8 mouse cellular contexts compared by ENCODE assay signal in the genomic region with DNA sequence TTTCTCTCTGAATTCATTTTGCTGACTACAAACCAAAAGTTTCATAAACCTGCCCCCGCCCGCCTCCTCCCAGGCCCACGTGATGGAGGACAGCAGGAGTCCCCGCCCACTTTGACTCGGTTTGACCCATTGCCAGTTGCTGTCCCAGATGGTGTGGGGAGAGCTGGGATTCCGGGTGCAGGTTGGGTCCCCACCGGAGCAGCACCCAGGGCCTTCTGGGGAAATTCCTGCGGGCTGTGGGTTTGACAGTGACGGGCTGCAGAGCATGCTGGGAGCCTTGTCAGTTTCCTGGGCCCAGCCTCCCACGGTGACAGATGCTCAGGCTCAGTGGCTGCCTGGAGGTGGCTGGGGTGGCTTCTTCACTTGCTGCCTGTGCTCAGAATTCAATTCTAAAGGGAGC. TPM values are rescaled to one million over a fixed set of nuclear protein-coding genes. Genes with fewer than 3 reads are reported as not detected.
A peak's percentile ranks its signal among the peaks of the same experiment; 100 is the strongest.
DNase-seq lines count a peak whose midpoint lies in the region; ATAC-seq and TF ChIP-seq lines count a peak whose summit lies in the region.

No protein-coding gene starts in this region.

- WGBS in kidney, embryonic 14.5 days = 5% methylated on average over 10 of the region's 10 CpGs
- 2% methylated on average over 10 of the region's 10 CpGs for WGBS in midbrain, embryonic 12.5 days

- DNase-seq in kidney, adult 9 months = no peak
- DNase-seq in frontal cortex, postnatal 10 days (ENCODE audit: low spot score in 2 of 2) = peak; percentile 55 to 68
- peak; percentile 73 to 86 for DNase-seq in left cerebral cortex, adult 8-10 months (ENCODE audit: low spot score in 2 of 2)
- peak; percentile 79 for DNase-seq in telencephalon, adult 2 months (ENCODE audit: low read depth, low spot score)
- DNase-seq in kidney, postnatal 4 days = no peak

- H3K4me3 ChIP-seq in kidney, embryonic 14.5 days (ENCODE audit: low read length) = peak overlapping the region; percentile 62
- peak overlapping the region; percentile 43 for H3K4me3 ChIP-seq in bone marrow macrophage, adult 2 months (ENCODE audit: insufficient read depth, low read length)
- H3K4me3 ChIP-seq in midbrain, embryonic 12.5 days = peak overlapping the region; percentile 58

- no peaks in the 10 kb centered on the region for H3K36me3 ChIP-seq in kidney, embryonic 14.5 days (ENCODE audit: control insufficient read depth, insufficient read depth, low read length)
- H3K36me3 ChIP-seq in midbrain, embryonic 12.5 days = no peaks in the 10 kb centered on the region

- no peak overlapping the region for H3K27ac ChIP-seq in kidney, embryonic 14.5 days (ENCODE audit: low read depth, low read length)
- H3K27ac ChIP-seq in bone marrow macrophage, adult 2 months (ENCODE audit: insufficient read depth, low read depth, low read length) = no peak overlapping the region
- no peak overlapping the region for H3K27ac ChIP-seq in midbrain, embryonic 12.5 days (replicated peaks)

- TF ChIP-seq CTCF in bone marrow macrophage, adult 2 months (IDR thresholded peaks at IDR 0.05; ENCODE audit: low read depth, low read length) = no peak

- no peak for TF ChIP-seq POLR2A in bone marrow macrophage, adult 2 months (IDR thresholded peaks at IDR 0.05; ENCODE audit: borderline replicate concordance, low read depth, low read length)

- H3K9ac ChIP-seq in kidney, embryonic 14.5 days (ENCODE audit: low read depth, low read length) = no peak overlapping the region; the same call in 1 of the 2 replicates
- H3K9ac ChIP-seq in midbrain, embryonic 12.5 days (replicated peaks) = no peak overlapping the region

- ATAC-seq in kidney, embryonic 14.5 days (ENCODE audit: low FRiP score, low TSS enrichment) = no peak
- no peak for ATAC-seq in midbrain, embryonic 12.5 days (ENCODE audit: low FRiP score, low read depth)

- H3K4me1 ChIP-seq in kidney, embryonic 14.5 days (ENCODE audit: control insufficient read depth, insufficient read depth, low read length) = peaks cover 19% of the 10 kb centered on the region; the same call in 1 of the 2 replicates
- no peaks in the 10 kb centered on the region for H3K4me1 ChIP-seq in bone marrow macrophage, adult 2 months (ENCODE audit: control insufficient read depth, insufficient read depth, low read length)
- peaks cover 52% of the 10 kb centered on the region for H3K4me1 ChIP-seq in midbrain, embryonic 12.5 days

- H3K4me2 ChIP-seq in kidney, embryonic 14.5 days (replicated peaks; ENCODE audit: low read depth, low read length) = peak overlapping the region; percentile 97
- peak overlapping the region; percentile 87 for H3K4me2 ChIP-seq in midbrain, embryonic 12.5 days (replicated peaks)

- no peaks in the 10 kb centered on the region for H3K9me3 ChIP-seq in kidney, embryonic 14.5 days (ENCODE audit: control insufficient read depth, low read length)
- H3K9me3 ChIP-seq in midbrain, embryonic 12.5 days = no peaks in the 10 kb centered on the region

- H3K27me3 ChIP-seq in kidney, embryonic 14.5 days (ENCODE audit: control insufficient read depth, insufficient read depth, low read length) = peaks cover 47% of the 10 kb centered on the region
- H3K27me3 ChIP-seq in midbrain, embryonic 12.5 days = peaks cover 68% of the 10 kb centered on the region

RNA-seq across cellular contexts. Expression of a gene that starts 1.9 kb away (rescaled TPM):
- 10.1 and 12.3 TPM in 2 replicates for polyA plus RNA-seq in kidney, embryonic 14.5 days (2014; fragmentation: Nextera tagmentation; extraction: Ambion mirVana)
- not detected in 2 replicates for polyA plus RNA-seq in bone marrow macrophage, adult 2 months (2012; ENCODE audit: insufficient read depth, insufficient read length, missing spikeins)
- total RNA-seq in left cerebral cortex, adult 8-10 months (2022) = 10 to 100 TPM; 84.0 to 92.2 (median 89.0) TPM
- polyA plus RNA-seq in midbrain, embryonic 12.5 days (2016; fragmentation: Nextera tagmentation; extraction: Ambion mirVana) = 1.5 and 1.8 TPM in 2 replicates

RNA-seq across cellular contexts. Expression of a gene that starts 52.9 kb away (rescaled TPM):
- 38.4 and 82.9 TPM in 2 replicates for polyA plus RNA-seq in kidney, embryonic 14.5 days (2014; fragmentation: Nextera tagmentation; extraction: Ambion mirVana)
- 17.2 and 17.4 TPM in 2 replicates for polyA plus RNA-seq in bone marrow macrophage, adult 2 months (2012; ENCODE audit: insufficient read depth, insufficient read length, missing spikeins)
- total RNA-seq in left cerebral cortex, adult 8-10 months (2022) = 100 to 1,000 TPM; 115 to 125 (median 123) TPM
- 146 and 153 TPM in 2 replicates for polyA plus RNA-seq in midbrain, embryonic 12.5 days (2016; fragmentation: Nextera tagmentation; extraction: Ambion mirVana)

Comparison
In these comparisons a context has a peak if more than half of its experiments do, and no peak if none do; other contexts are left out.
1. DNase-seq: peak in frontal cortex, postnatal 10 days (2 of 2), left cerebral cortex, adult 8-10 months (2 of 2) and telencephalon, adult 2 months (single experiment); none in kidney, adult 9 months (single experiment) and kidney, postnatal 4 days (0 of 2).
2. Peak in every context shown above with its lines, with median percentiles within 50 percentile points of each other: H3K4me3 ChIP-seq.